Mouse (Mus musculus) midbrain, embryonic 11.5 days (tissue): ENCODE measurements around the gene Elf4. TPM values are rescaled to one million over a fixed set of nuclear protein-coding genes. Genes with fewer than 3 reads are reported as not detected.

Experiments
- ATAC-seq: fragments of 200-750 bp; cut with Nextera tagmentation; 2 replicates; pipeline ENCODE4 v1.8.0; 2017; ENCODE audit warnings: moderate TSS enrichment, moderate library complexity; ENCODE audit not compliant: low FRiP score
- DNase-seq: peaks from one replicate; pipeline ENCODE4 v3.0.0; 2015; ENCODE audit warnings: low spot score; ENCODE audit errors: missing footprints
- H3K27ac ChIP-seq: fragments of 300-500 bp; sonication (generic); 2 replicates; pipeline ENCODE4 v1.5.1; 2014; ENCODE audit warnings: low read depth, low read length
- H3K27me3 ChIP-seq: fragments of 300-500 bp; sonication (generic); 2 replicates; pipeline ENCODE4 v1.6.1; 2014; ENCODE audit warnings: mild to moderate bottlenecking, low read length, moderate library complexity, mixed read lengths; ENCODE audit not compliant: control insufficient read depth, insufficient read depth
- H3K36me3 ChIP-seq: fragments of 300-500 bp; sonication (generic); 2 replicates; pipeline ENCODE4 v1.6.1; 2014; ENCODE audit warnings: mild to moderate bottlenecking, low read length, moderate library complexity, mixed read lengths; ENCODE audit not compliant: control insufficient read depth, insufficient read depth
- H3K4me1 ChIP-seq: fragments of 300-500 bp; sonication (generic); 2 replicates; pipeline ENCODE4 v1.6.1; 2014; ENCODE audit warnings: low read length; ENCODE audit not compliant: control insufficient read depth, insufficient read depth
- H3K4me2 ChIP-seq: fragments of 300-500 bp; sonication (generic); 2 replicates; pipeline ENCODE4 v1.6.1; 2014; ENCODE audit warnings: mild to moderate bottlenecking, moderate library complexity
- H3K4me3 ChIP-seq: fragments of 300-500 bp; sonication (generic); 2 replicates; pipeline ENCODE4 v1.5.1; 2014; ENCODE audit warnings: low read depth, low read length
- H3K9ac ChIP-seq: fragments of 300-500 bp; sonication (generic); 2 replicates; pipeline ENCODE4 v1.6.1; 2014; ENCODE audit warnings: low read length
- H3K9me3 ChIP-seq: fragments of 300-500 bp; sonication (generic); 2 replicates; pipeline ENCODE4 v1.6.1; 2016; ENCODE audit warnings: low read length; ENCODE audit not compliant: control insufficient read depth
- WGBS: fragments of 180-500 bp; shearing (Covaris S2); extraction: QIAGEN DNeasy Blood & Tissue Kit; methylation state at CpG from one replicate; pipeline ENCODE4 v1.1.7; 2014; 5-methylcytosine and 5-hydroxymethylcytosine counted together
- polyA plus RNA-seq: library from polyadenylated mRNA; unstranded; fragments of >200 nt; fragmentation: Nextera tagmentation; extraction: Ambion mirVana; gene quantifications from 2 replicates; pipeline ENCODE4 v1.2.1, GENCODE M21; 2014

Gene Elf4
- polyA plus RNA-seq, 1 experiment from 2014 or later, result 2.0 TPM

GRCm38 (mm10) chrX:48383643-48384042 lies 79.3 kb downstream of the Elf4 start:
- Histone ChIP-seq H3K36me3 (no peaks in the 10 kb centered on the region; the same call in 1 of the 2 replicates), H3K4me2 (no peak overlapping the region), H3K27ac (no peak overlapping the region), H3K27me3 (no peaks in the 10 kb centered on the region), H3K9me3 (no peaks in the 10 kb centered on the region), H3K4me3 (no peak overlapping the region), H3K4me1 (no peaks in the 10 kb centered on the region), H3K9ac (no peak overlapping the region)
- ATAC-seq (no peak), DNase-seq (peak; percentile 92)
- 52% methylated on average over 7 of the region's 7 CpGs for WGBS

GRCm38 (mm10) chrX:48367841-48368240 lies 95.1 kb downstream of the Elf4 start:
- H3K9ac ChIP-seq, result no peak overlapping the region
- no peak overlapping the region for H3K4me3 ChIP-seq
- no peaks in the 10 kb centered on the region for H3K36me3 ChIP-seq
- H3K27ac ChIP-seq, result no peak overlapping the region
- H3K4me1 ChIP-seq, result no peaks in the 10 kb centered on the region
- no peak overlapping the region for H3K4me2 ChIP-seq
- WGBS, result 91% methylated on average over 9 of the region's 9 CpGs
- ATAC-seq, result no peak
- H3K9me3 ChIP-seq, result no peaks in the 10 kb centered on the region
- H3K27me3 ChIP-seq, result no peaks in the 10 kb centered on the region
- no peak for DNase-seq

- ATAC-seq, result no peak
- H3K4me2 ChIP-seq, result no peak overlapping the region
Observed at GRCm38 (mm10) chrX:48365836-48366577, 96.9 kb downstream of the Elf4 start.

More at GRCm38 (mm10) chrX:48365836-48366577, 96.9 kb downstream of the Elf4 start:
- no peaks in the 10 kb centered on the region for H3K9me3 ChIP-seq
- H3K36me3 ChIP-seq, result no peaks in the 10 kb centered on the region
- H3K4me3 ChIP-seq, result no peak overlapping the region
- H3K27me3 ChIP-seq, result no peaks in the 10 kb centered on the region
- no peaks in the 10 kb centered on the region for H3K4me1 ChIP-seq
- WGBS, result 42% methylated on average over 15 of the region's 15 CpGs
- no peak overlapping the region for H3K9ac ChIP-seq
- no peak for DNase-seq
- no peak overlapping the region for H3K27ac ChIP-seq

Other genes starting within 250 kb of the Elf4 start
- gene Utp14a, start 206.3 kb downstream of the Elf4 start, polyA plus RNA-seq, result 21.4 and 23.1 TPM in 2 replicates
- 4.2 and 4.7 TPM in 2 replicates for gene Bcorl1, start 121.8 kb downstream of the Elf4 start, polyA plus RNA-seq
- gene Aifm1, start 50.4 kb upstream of the Elf4 start, polyA plus RNA-seq, result 75.5 and 79.9 TPM in 2 replicates
- 25.2 and 27.3 TPM in 2 replicates for gene Rab33a, start 56.2 kb upstream of the Elf4 start, polyA plus RNA-seq
- 21.2 and 24.4 TPM in 2 replicates for gene Zfp280c, start 131.4 kb upstream of the Elf4 start, polyA plus RNA-seq
- 26.8 and 30.3 TPM in 2 replicates for gene Slc25a14, start 160.3 kb upstream of the Elf4 start, polyA plus RNA-seq
- gene Gpr119, start 211.3 kb upstream of the Elf4 start, polyA plus RNA-seq, result not detected in 2 replicates
- 25.2 and 25.3 TPM in 2 replicates for gene Rbmx2, start 231.9 kb upstream of the Elf4 start, polyA plus RNA-seq